Mouse (Mus musculus): ENCODE measurements around the gene Prok1. TPM values are rescaled to one million over a fixed set of nuclear protein-coding genes. Genes with fewer than 3 reads are reported as not detected.

The Prok1 gene
- polyA plus RNA-seq, 1 experiment, result not detected

- Histone ChIP-seq H3K27ac (ENCODE audit: insufficient read depth, low read length) (no peak overlapping the region), H3K36me3 (ENCODE audit: control insufficient read depth, insufficient read depth, low read length, poor library complexity, severe bottlenecking) (no peaks in the 10 kb centered on the region), H3K9ac (ENCODE audit: low read depth, poor library complexity, severe bottlenecking) (no peak overlapping the region), H3K4me3 (ENCODE audit: low read depth, low read length) (no peak overlapping the region), H3K4me1 (ENCODE audit: control insufficient read depth, insufficient read depth, low read length) (no peaks in the 10 kb centered on the region), H3K27me3 (ENCODE audit: control insufficient read depth, insufficient read depth, low read length, poor library complexity, severe bottlenecking) (no peaks in the 10 kb centered on the region), H3K9me3 (replicated peaks; ENCODE audit: control insufficient read depth, insufficient read depth, low read length, poor library complexity, severe bottlenecking) (no peaks in the 10 kb centered on the region)
- TF ChIP-seq CTCF (IDR thresholded peaks at IDR 0.05; ENCODE audit: low read depth, low read length) (no peak), EP300 (IDR thresholded peaks at IDR 0.05; ENCODE audit: insufficient read depth, low read depth, low read length) (no peak), POLR2A (IDR thresholded peaks at IDR 0.05; ENCODE audit: insufficient read depth, low read length) (no peak)
Measured at GRCm38 (mm10) chr3:107249042-107249441, 9.5 kb upstream of the Prok1 start.

- Histone ChIP-seq H3K4me3 (ENCODE audit: low read depth, low read length) (no peak overlapping the region), H3K9ac (ENCODE audit: low read depth, poor library complexity, severe bottlenecking) (no peak overlapping the region), H3K36me3 (ENCODE audit: control insufficient read depth, insufficient read depth, low read length, poor library complexity, severe bottlenecking) (no peaks in the 10 kb centered on the region), H3K9me3 (replicated peaks; ENCODE audit: control insufficient read depth, insufficient read depth, low read length, poor library complexity, severe bottlenecking) (no peaks in the 10 kb centered on the region), H3K27me3 (ENCODE audit: control insufficient read depth, insufficient read depth, low read length, poor library complexity, severe bottlenecking) (no peaks in the 10 kb centered on the region), H3K27ac (ENCODE audit: insufficient read depth, low read length) (no peak overlapping the region), H3K4me1 (ENCODE audit: control insufficient read depth, insufficient read depth, low read length) (no peaks in the 10 kb centered on the region)
- no peak for TF ChIP-seq CTCF (IDR thresholded peaks at IDR 0.05; ENCODE audit: low read depth, low read length)
- TF ChIP-seq POLR2A (IDR thresholded peaks at IDR 0.05; ENCODE audit: insufficient read depth, low read length), result no peak
- no peak for TF ChIP-seq EP300 (IDR thresholded peaks at IDR 0.05; ENCODE audit: insufficient read depth, low read depth, low read length)
Measured at GRCm38 (mm10) chr3:107246876-107247275, 7.4 kb upstream of the Prok1 start.

- Histone ChIP-seq H3K27me3 (ENCODE audit: control insufficient read depth, insufficient read depth, low read length, poor library complexity, severe bottlenecking) (no peaks in the 10 kb centered on the region), H3K9ac (ENCODE audit: low read depth, poor library complexity, severe bottlenecking) (no peak overlapping the region), H3K9me3 (replicated peaks; ENCODE audit: control insufficient read depth, insufficient read depth, low read length, poor library complexity, severe bottlenecking) (no peaks in the 10 kb centered on the region), H3K36me3 (ENCODE audit: control insufficient read depth, insufficient read depth, low read length, poor library complexity, severe bottlenecking) (no peaks in the 10 kb centered on the region), H3K4me1 (ENCODE audit: control insufficient read depth, insufficient read depth, low read length) (no peaks in the 10 kb centered on the region), H3K4me3 (ENCODE audit: low read depth, low read length) (no peak overlapping the region), H3K27ac (ENCODE audit: insufficient read depth, low read length) (no peak overlapping the region)
- no peak for TF ChIP-seq CTCF (IDR thresholded peaks at IDR 0.05; ENCODE audit: low read depth, low read length)
- TF ChIP-seq EP300 (IDR thresholded peaks at IDR 0.05; ENCODE audit: insufficient read depth, low read depth, low read length), result no peak
- no peak for TF ChIP-seq POLR2A (IDR thresholded peaks at IDR 0.05; ENCODE audit: insufficient read depth, low read length)
Measured at GRCm38 (mm10) chr3:107241389-107242094, 2.0 kb upstream of the Prok1 start.

- H3K9ac ChIP-seq (ENCODE audit: low read depth, poor library complexity, severe bottlenecking), result no peak overlapping the region
- H3K4me3 ChIP-seq (ENCODE audit: low read depth, low read length), result no peak overlapping the region
- no peaks in the 10 kb centered on the region for H3K27me3 ChIP-seq (ENCODE audit: control insufficient read depth, insufficient read depth, low read length, poor library complexity, severe bottlenecking)
- no peaks in the 10 kb centered on the region for H3K9me3 ChIP-seq (replicated peaks; ENCODE audit: control insufficient read depth, insufficient read depth, low read length, poor library complexity, severe bottlenecking)
- no peak for TF ChIP-seq POLR2A (IDR thresholded peaks at IDR 0.05; ENCODE audit: insufficient read depth, low read length)
- TF ChIP-seq EP300 (IDR thresholded peaks at IDR 0.05; ENCODE audit: insufficient read depth, low read depth, low read length), result no peak
- no peak for TF ChIP-seq CTCF (IDR thresholded peaks at IDR 0.05; ENCODE audit: low read depth, low read length)
- H3K27ac ChIP-seq (ENCODE audit: insufficient read depth, low read length), result no peak overlapping the region
- H3K4me1 ChIP-seq (ENCODE audit: control insufficient read depth, insufficient read depth, low read length), result no peaks in the 10 kb centered on the region
- H3K36me3 ChIP-seq (ENCODE audit: control insufficient read depth, insufficient read depth, low read length, poor library complexity, severe bottlenecking), result no peaks in the 10 kb centered on the region
Measured at GRCm38 (mm10) chr3:107238471-107238980, 981 bp downstream of the Prok1 start.

- Histone ChIP-seq H3K27me3 (ENCODE audit: control insufficient read depth, insufficient read depth, low read length, poor library complexity, severe bottlenecking) (no peaks in the 10 kb centered on the region), H3K4me3 (ENCODE audit: low read depth, low read length) (no peak overlapping the region), H3K9ac (ENCODE audit: low read depth, poor library complexity, severe bottlenecking) (no peak overlapping the region), H3K4me1 (ENCODE audit: control insufficient read depth, insufficient read depth, low read length) (no peaks in the 10 kb centered on the region), H3K36me3 (ENCODE audit: control insufficient read depth, insufficient read depth, low read length, poor library complexity, severe bottlenecking) (no peaks in the 10 kb centered on the region), H3K27ac (ENCODE audit: insufficient read depth, low read length) (no peak overlapping the region), H3K9me3 (replicated peaks; ENCODE audit: control insufficient read depth, insufficient read depth, low read length, poor library complexity, severe bottlenecking) (no peaks in the 10 kb centered on the region)
- TF ChIP-seq EP300 (IDR thresholded peaks at IDR 0.05; ENCODE audit: insufficient read depth, low read depth, low read length) (no peak), CTCF (IDR thresholded peaks at IDR 0.05; ENCODE audit: low read depth, low read length) (no peak), POLR2A (IDR thresholded peaks at IDR 0.05; ENCODE audit: insufficient read depth, low read length) (no peak)
Measured at GRCm38 (mm10) chr3:107238051-107238450, 1.5 kb downstream of the Prok1 start.

- Histone ChIP-seq H3K4me1 (ENCODE audit: control insufficient read depth, insufficient read depth, low read length) (no peaks in the 10 kb centered on the region), H3K27ac (ENCODE audit: insufficient read depth, low read length) (no peak overlapping the region), H3K9me3 (replicated peaks; ENCODE audit: control insufficient read depth, insufficient read depth, low read length, poor library complexity, severe bottlenecking) (no peaks in the 10 kb centered on the region), H3K27me3 (ENCODE audit: control insufficient read depth, insufficient read depth, low read length, poor library complexity, severe bottlenecking) (no peaks in the 10 kb centered on the region), H3K4me3 (ENCODE audit: low read depth, low read length) (no peak overlapping the region), H3K36me3 (ENCODE audit: control insufficient read depth, insufficient read depth, low read length, poor library complexity, severe bottlenecking) (no peaks in the 10 kb centered on the region), H3K9ac (ENCODE audit: low read depth, poor library complexity, severe bottlenecking) (no peak overlapping the region)
- TF ChIP-seq EP300 (IDR thresholded peaks at IDR 0.05; ENCODE audit: insufficient read depth, low read depth, low read length), result no peak
- no peak for TF ChIP-seq POLR2A (IDR thresholded peaks at IDR 0.05; ENCODE audit: insufficient read depth, low read length)
- TF ChIP-seq CTCF (IDR thresholded peaks at IDR 0.05; ENCODE audit: low read depth, low read length), result no peak
Measured at GRCm38 (mm10) chr3:107233945-107234344, 5.6 kb downstream of the Prok1 start.

Data from ES-Bruce4 (cell line).